Mouse (Mus musculus) mouse trophoblast stem cell (cell line): ENCODE measurements around the gene Asna1.

Experiments
- in situ Hi-C, 2 experiments: fragments of 300-500 bp; cut with MseI, MboI; formaldehyde crosslinking; loops; 2 replicates in 1 of 2; 3 replicates in 1 of 2; pipeline ENCODE4 v1.15.1; 2025

Gene Asna1

GRCm38 (mm10) chr8:85025098-85025932 lies at the start of gene Asna1:
Asna1 (minus strand) TSS chr8:85025281.
- in situ Hi-C loops = no loop called here

- in situ Hi-C loops = no loop called here
Observed at GRCm38 (mm10) chr8:85074617-85075016, 49.5 kb upstream of the Asna1 start.

- in situ Hi-C loops = no loop called here
Observed at GRCm38 (mm10) chr8:85074167-85074566, 49.1 kb upstream of the Asna1 start.

- in situ Hi-C loops = no loop called here
Observed at GRCm38 (mm10) chr8:85073041-85073612, 48.0 kb upstream of the Asna1 start.

- in situ Hi-C loops = no loop called here
Observed at GRCm38 (mm10) chr8:85072364-85072929, 47.4 kb upstream of the Asna1 start.

GRCm38 (mm10) chr8:85071514-85072281 lies 46.6 kb upstream of the Asna1 start, which contains the start of gene Dhps:
Dhps (plus strand) TSS chr8:85071757.
- in situ Hi-C loops = no loop called here

GRCm38 (mm10) chr8:85071041-85071440 lies 46.0 kb upstream of the Asna1 start:
- in situ Hi-C loops = no loop called here

- in situ Hi-C loops = no loop called here
Observed at GRCm38 (mm10) chr8:85067982-85068381, 42.9 kb upstream of the Asna1 start, which contains the start of gene Gm5741. Gm5741 (minus strand) TSS chr8:85067982.

GRCm38 (mm10) chr8:85067155-85067554 lies 42.1 kb upstream of the Asna1 start:
- in situ Hi-C loops = no loop called here

GRCm38 (mm10) chr8:85065213-85065612 lies 40.1 kb upstream of the Asna1 start:
- in situ Hi-C loops = no loop called here

- in situ Hi-C loops = no loop called here
Observed at GRCm38 (mm10) chr8:85062603-85063002, 37.5 kb upstream of the Asna1 start.

GRCm38 (mm10) chr8:85059879-85060616 lies 35.0 kb upstream of the Asna1 start, which contains the start of gene Fbxw9:
Fbxw9 (plus strand) TSS chr8:85060055.
- in situ Hi-C loops = no loop called here

- in situ Hi-C loops = no loop called here
Observed at GRCm38 (mm10) chr8:85057367-85057766, 32.3 kb upstream of the Asna1 start.

- in situ Hi-C loops = no loop called here
Observed at GRCm38 (mm10) chr8:85043619-85044018, 18.5 kb upstream of the Asna1 start.

- in situ Hi-C loops = no loop called here
Observed at GRCm38 (mm10) chr8:85037681-85038531, 12.8 kb upstream of the Asna1 start.

- in situ Hi-C loops = no loop called here
Observed at GRCm38 (mm10) chr8:85037366-85037680, 12.2 kb upstream of the Asna1 start.

- in situ Hi-C loops = no loop called here
Observed at GRCm38 (mm10) chr8:85036718-85037365, 11.8 kb upstream of the Asna1 start, which contains the start of gene Tnpo2. Tnpo2 (plus strand) TSS chr8:85036915.

GRCm38 (mm10) chr8:85036381-85036717 lies 11.3 kb upstream of the Asna1 start:
- in situ Hi-C loops = no loop called here

- in situ Hi-C loops = no loop called here
Observed at GRCm38 (mm10) chr8:85035728-85036310, 10.7 kb upstream of the Asna1 start.
